Mouse (Mus musculus) limb, embryonic 14.5 days (tissue): ENCODE results near the gene Tbck. TPM values are rescaled to one million over a fixed set of nuclear protein-coding genes. Genes with fewer than 3 reads are reported as not detected.
A peak's percentile ranks its signal among the peaks of the same experiment; 100 is the strongest.

Experiments used
- ATAC-seq: fragments of 200-750 bp; cut with Nextera tagmentation; 2 replicates; pipeline ENCODE4 v1.8.0; 2017; ENCODE audit warnings: low read depth, moderate number of reproducible peaks, moderate TSS enrichment; ENCODE audit not compliant: low FRiP score
- DNase-seq: peaks from one replicate; pipeline ENCODE4 v3.0.0-alpha.2; 2015; ENCODE audit warnings: low spot score
- H3K27ac ChIP-seq: fragments of 300-500 bp; sonication (generic); replicated peaks from 2 replicates; pipeline ENCODE4 v1.5.1; 2014; ENCODE audit warnings: low read depth, mild to moderate bottlenecking, low read length, moderate library complexity, mixed read lengths
- H3K27me3 ChIP-seq: fragments of 300-500 bp; sonication (generic); 2 replicates; pipeline ENCODE4 v1.6.1; 2014; ENCODE audit warnings: low read length, mixed read lengths; ENCODE audit not compliant: control insufficient read depth, insufficient read depth
- H3K36me3 ChIP-seq: fragments of 300-500 bp; sonication (generic); 2 replicates; pipeline ENCODE4 v1.6.1; 2014; ENCODE audit warnings: mild to moderate bottlenecking, low read length, moderate library complexity, mixed read lengths; ENCODE audit not compliant: control insufficient read depth, insufficient read depth
- H3K4me1 ChIP-seq: fragments of 300-500 bp; sonication (generic); 2 replicates; pipeline ENCODE4 v1.6.1; 2014; ENCODE audit warnings: antibody characterized with exemption, low read length, mixed read lengths; ENCODE audit not compliant: control insufficient read depth, insufficient read depth
- H3K4me2 ChIP-seq: fragments of 300-500 bp; sonication (generic); replicated peaks from 2 replicates; pipeline ENCODE4 v1.6.1; 2014; ENCODE audit warnings: low read depth, mild to moderate bottlenecking, low read length, moderate library complexity; ENCODE audit not compliant: severe bottlenecking
- H3K4me3 ChIP-seq: fragments of 300-500 bp; sonication (generic); replicated peaks from 2 replicates; pipeline ENCODE4 v1.5.1; 2014; ENCODE audit warnings: low read length
- H3K9ac ChIP-seq: fragments of 300-500 bp; sonication (generic); 2 replicates; pipeline ENCODE4 v1.6.1; 2014; ENCODE audit warnings: mild to moderate bottlenecking, low read depth, low read length, moderate library complexity; ENCODE audit not compliant: severe bottlenecking
- H3K9me3 ChIP-seq: fragments of 300-500 bp; sonication (generic); 2 replicates; pipeline ENCODE4 v1.6.1; 2016; ENCODE audit warnings: low read length; ENCODE audit not compliant: control insufficient read depth
- POLR2A ChIP-seq: fragments of 200-500 bp; IDR thresholded peaks from 2 replicates; pipeline ENCODE4 v1.8.0; 2012; ENCODE audit warnings: inconsistent platforms, mild to moderate bottlenecking, moderate library complexity, borderline replicate concordance; ENCODE audit not compliant: insufficient read depth, insufficient read length; ENCODE audit errors: extremely low read depth
- WGBS: fragments of 180-500 bp; shearing (Covaris S2); extraction: QIAGEN DNeasy Blood & Tissue Kit; methylation state at CpG from one replicate; pipeline ENCODE4 v1.1.7; 2014; 5-methylcytosine and 5-hydroxymethylcytosine counted together
- polyA plus RNA-seq, 2 experiments: library from polyadenylated mRNA; depleted of rRNA in 1 of 2; stranded (reverse) in 1 of 2; unstranded in 1 of 2; fragments of >200 nt; fragmentation: Nextera tagmentation in 1 of 2; extraction: Ambion mirVana in 1 of 2; gene quantifications; 2 replicates each; pipeline versions ENCODE4 v1.2.1 to v1.2.3; 2012 to 2014

The Tbck gene
- polyA plus RNA-seq, 2 experiments = 7.4 to 19.1 TPM

DNA sequence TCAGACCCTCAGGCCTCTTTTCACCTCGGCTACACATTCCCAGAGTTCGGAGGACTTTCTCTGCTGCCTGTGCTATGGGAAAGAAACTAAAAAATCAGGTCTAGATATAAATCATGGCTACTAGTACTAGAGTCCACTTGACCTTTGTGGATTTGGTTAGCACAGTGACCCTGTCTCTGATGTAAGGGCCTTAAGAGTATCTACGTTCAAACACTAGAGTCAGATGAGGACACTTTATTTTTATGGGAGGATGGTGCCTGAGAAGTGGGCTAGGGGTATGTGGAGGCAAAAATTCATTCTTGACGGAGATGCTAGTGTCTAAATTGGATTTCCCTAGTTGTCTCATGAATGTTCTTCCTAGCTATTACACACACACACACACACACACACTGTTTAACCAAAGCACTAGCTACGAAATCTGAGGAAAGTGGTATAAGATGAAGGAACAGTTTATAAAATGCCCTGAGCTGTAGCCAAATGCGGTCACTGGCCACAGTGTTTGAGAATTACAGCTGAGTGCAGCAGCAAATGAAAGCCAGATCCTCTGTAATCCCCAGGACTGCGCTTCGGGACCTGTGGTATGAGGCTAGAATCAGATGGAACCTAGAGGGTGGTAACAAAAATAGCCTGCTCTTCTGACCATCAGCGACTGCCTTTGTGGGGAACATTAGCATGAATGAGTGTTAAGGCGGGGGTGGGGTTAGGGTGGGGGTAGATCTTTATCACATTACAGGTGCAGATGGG is 193.2 kb downstream of the Tbck start:
- Histone ChIP-seq H3K4me1 (peaks cover 17% of the 10 kb centered on the region), H3K27me3 (no peaks in the 10 kb centered on the region), H3K9ac (no peak overlapping the region), H3K4me2 (no peak overlapping the region), H3K4me3 (no peak overlapping the region), H3K9me3 (no peaks in the 10 kb centered on the region), H3K36me3 (no peaks in the 10 kb centered on the region), H3K27ac (no peak overlapping the region)
- ATAC-seq (peak; percentile 62), DNase-seq (peak; percentile 69)
- TF ChIP-seq POLR2A = no peak
- WGBS = 26% methylated on average over 10 of the region's 10 CpGs

DNA sequence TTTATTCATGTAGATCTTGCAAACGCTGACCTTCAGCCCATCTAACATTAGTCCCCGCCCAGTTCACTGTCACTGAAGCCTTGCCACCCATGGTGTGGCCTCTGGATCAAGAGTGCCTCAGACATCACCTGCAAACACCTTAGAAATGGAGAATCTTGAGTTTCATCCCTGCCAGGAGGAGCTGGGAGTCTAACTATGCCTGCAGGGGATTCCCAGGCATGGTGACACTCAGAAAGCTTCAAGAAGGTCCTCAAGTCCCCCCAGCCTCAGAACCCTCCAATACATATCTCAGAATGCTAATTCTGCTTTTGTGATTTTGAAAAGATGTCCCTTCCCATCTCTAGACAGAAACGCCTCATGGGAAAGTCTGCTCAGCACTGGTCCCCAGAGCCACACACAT is 196.4 kb downstream of the Tbck start:
- Histone ChIP-seq H3K4me1 (peaks cover 17% of the 10 kb centered on the region), H3K9me3 (no peaks in the 10 kb centered on the region), H3K36me3 (no peaks in the 10 kb centered on the region), H3K27me3 (no peaks in the 10 kb centered on the region), H3K9ac (no peak overlapping the region), H3K27ac (no peak overlapping the region), H3K4me2 (no peak overlapping the region), H3K4me3 (no peak overlapping the region)
- TF ChIP-seq POLR2A = no peak
- DNase-seq (no peak), ATAC-seq (no peak)
- WGBS = 83% methylated on average over 3 of the region's 3 CpGs

GRCm38 (mm10) chr3:132880826-132881225 is 196.9 kb downstream of the Tbck start:
- H3K4me3 ChIP-seq = no peak overlapping the region
- DNase-seq (no peak), ATAC-seq (no peak)
- no peak overlapping the region for H3K4me2 ChIP-seq
- H3K36me3 ChIP-seq = no peaks in the 10 kb centered on the region
- no peak overlapping the region for H3K9ac ChIP-seq
- 72% methylated on average over 9 of the region's 9 CpGs for WGBS
- H3K27ac ChIP-seq = no peak overlapping the region
- no peaks in the 10 kb centered on the region for H3K9me3 ChIP-seq
- H3K27me3 ChIP-seq = no peaks in the 10 kb centered on the region
- H3K4me1 ChIP-seq = peaks cover 16% of the 10 kb centered on the region
- no peak for TF ChIP-seq POLR2A

- Histone ChIP-seq H3K4me2 (no peak overlapping the region), H3K4me3 (no peak overlapping the region), H3K9ac (no peak overlapping the region), H3K27ac (no peak overlapping the region), H3K27me3 (no peaks in the 10 kb centered on the region), H3K4me1 (no peaks in the 10 kb centered on the region), H3K36me3 (no peaks in the 10 kb centered on the region), H3K9me3 (no peaks in the 10 kb centered on the region)
- no peak for ATAC-seq
- TF ChIP-seq POLR2A = no peak
- 77% methylated on average over 9 of the region's 9 CpGs for WGBS
- no peak for DNase-seq
Measured at GRCm38 (mm10) chr3:132883256-132883655, 199.3 kb downstream of the Tbck start.

DNA sequence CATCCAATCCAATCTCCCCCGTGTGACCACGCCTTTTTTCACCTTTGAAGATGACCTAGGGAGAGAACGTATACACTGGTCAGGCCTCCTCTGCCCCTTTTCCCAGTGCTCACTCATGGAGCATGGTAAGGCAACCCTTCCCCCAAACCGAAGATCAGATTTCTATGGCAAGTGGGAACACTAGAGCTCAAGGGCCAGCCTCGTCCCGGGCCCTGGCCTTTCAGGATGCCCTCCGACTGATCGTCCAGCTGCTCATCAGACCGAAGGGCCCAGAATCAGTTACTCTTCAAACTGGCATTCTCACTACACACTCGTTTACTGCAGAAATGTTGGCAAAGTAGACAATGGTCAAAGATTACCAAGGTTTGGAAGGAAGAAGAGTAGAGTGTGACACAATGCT is 200.5 kb downstream of the Tbck start:
- no peak for ATAC-seq
- H3K36me3 ChIP-seq = no peaks in the 10 kb centered on the region
- H3K4me2 ChIP-seq = no peak overlapping the region
- DNase-seq = no peak
- H3K27me3 ChIP-seq = no peaks in the 10 kb centered on the region
- no peak overlapping the region for H3K27ac ChIP-seq
- H3K4me1 ChIP-seq = no peaks in the 10 kb centered on the region
- no peak overlapping the region for H3K9ac ChIP-seq
- H3K9me3 ChIP-seq = no peaks in the 10 kb centered on the region
- TF ChIP-seq POLR2A = no peak
- H3K4me3 ChIP-seq = no peak overlapping the region
- 82% methylated on average over 10 of the region's 10 CpGs for WGBS
